Mouse (Mus musculus): ENCODE measurements around the gene Kif9.

DNA sequence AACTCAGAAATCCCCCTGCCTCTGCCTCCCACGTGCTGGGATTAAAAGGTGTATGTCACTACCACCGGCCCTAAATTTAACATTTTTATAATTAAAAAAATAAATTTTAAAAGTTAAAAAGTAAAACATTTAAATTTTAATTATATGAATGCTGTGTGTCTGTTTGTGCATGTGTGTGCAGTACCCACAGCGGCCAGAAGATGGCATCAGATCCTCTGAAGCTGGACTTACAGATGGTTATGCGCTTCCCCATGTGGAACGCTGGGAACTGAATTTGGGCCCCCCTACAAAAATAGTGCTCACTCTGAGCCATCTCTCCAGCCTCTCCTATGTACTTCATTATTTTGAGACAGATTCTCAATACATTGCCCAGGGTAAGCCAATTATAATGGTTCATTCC is 14.2 kb downstream of the Kif9 start:
- TF ChIP-seq CTCF (IDR thresholded peaks at IDR 0.05; ENCODE audit: low read depth) (peak; percentile 62), EP300 (optimal IDR thresholded peaks at IDR 0.05) (no peak)

All from stomach, postnatal 0 days (tissue).